Mouse (Mus musculus): ENCODE results near the gene Gm11214. TPM values are rescaled to one million over a fixed set of nuclear protein-coding genes. Genes with fewer than 3 reads are reported as not detected.

The Gm11214 gene
- polyA plus RNA-seq, 1 experiment = not detected

DNA sequence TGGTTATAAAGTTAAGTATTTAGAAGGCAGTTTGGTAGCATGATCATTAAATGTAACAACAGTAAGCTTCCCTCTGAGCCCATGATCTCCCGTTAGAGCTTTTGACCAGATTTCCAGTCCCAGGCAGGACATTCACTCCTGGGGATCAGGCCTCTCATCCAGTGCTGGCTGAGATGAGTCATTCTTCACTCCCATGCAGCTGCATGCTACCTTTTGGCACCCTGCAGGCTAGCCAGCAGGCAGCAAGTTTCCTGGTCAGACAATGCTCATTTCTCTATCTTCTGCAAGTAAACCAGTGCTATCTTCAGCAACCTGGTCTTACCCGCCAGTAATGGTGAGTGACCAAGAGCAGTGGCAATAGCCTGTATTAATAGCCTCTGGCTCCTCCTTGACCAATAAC, 30.0 kb downstream of the Gm11214 start:
- TF ChIP-seq POLR2A (IDR thresholded peaks at IDR 0.05; ENCODE audit: borderline replicate concordance, extremely low read depth, low read depth, low read length) (no peak), CTCF (IDR thresholded peaks at IDR 0.05; ENCODE audit: insufficient read depth, low read length) (no peak)
- H3K4me3 ChIP-seq (replicated peaks; ENCODE audit: extremely low read depth, low read depth, low read length) = no peak overlapping the region
- WGBS = 83% methylated on average over 2 of the region's 2 CpGs
- H3K4me1 ChIP-seq (ENCODE audit: control insufficient read depth, insufficient read depth, low read length) = no peaks in the 10 kb centered on the region
- no peak for DNase-seq

DNA sequence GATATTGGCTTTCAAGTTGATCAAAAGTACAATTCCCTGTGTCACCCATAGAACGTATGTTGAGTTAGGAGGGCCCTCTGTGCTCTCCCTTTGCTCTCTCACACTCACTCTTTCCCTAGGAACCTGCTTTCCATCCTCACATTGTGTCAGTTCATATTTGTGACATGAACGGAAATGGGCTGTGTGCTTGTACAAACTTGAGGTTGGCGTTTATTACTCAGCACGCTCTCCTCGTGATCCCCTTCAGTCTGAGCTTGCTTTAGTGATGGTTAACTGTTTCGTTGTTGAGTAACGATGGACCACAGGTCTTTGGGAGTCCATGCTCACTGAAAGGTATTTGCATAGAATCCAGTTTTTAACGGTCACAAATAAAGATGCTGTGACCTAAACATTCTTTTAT, 36.1 kb downstream of the Gm11214 start:
- H3K4me1 ChIP-seq (ENCODE audit: control insufficient read depth, insufficient read depth, low read length) = no peaks in the 10 kb centered on the region
- DNase-seq = no peak
- no peak overlapping the region for H3K4me3 ChIP-seq (replicated peaks; ENCODE audit: extremely low read depth, low read depth, low read length)
- TF ChIP-seq CTCF (IDR thresholded peaks at IDR 0.05; ENCODE audit: insufficient read depth, low read length) = no peak
- TF ChIP-seq POLR2A (IDR thresholded peaks at IDR 0.05; ENCODE audit: borderline replicate concordance, extremely low read depth, low read depth, low read length) = no peak
- 75% methylated on average over 8 of the region's 8 CpGs for WGBS

DNA sequence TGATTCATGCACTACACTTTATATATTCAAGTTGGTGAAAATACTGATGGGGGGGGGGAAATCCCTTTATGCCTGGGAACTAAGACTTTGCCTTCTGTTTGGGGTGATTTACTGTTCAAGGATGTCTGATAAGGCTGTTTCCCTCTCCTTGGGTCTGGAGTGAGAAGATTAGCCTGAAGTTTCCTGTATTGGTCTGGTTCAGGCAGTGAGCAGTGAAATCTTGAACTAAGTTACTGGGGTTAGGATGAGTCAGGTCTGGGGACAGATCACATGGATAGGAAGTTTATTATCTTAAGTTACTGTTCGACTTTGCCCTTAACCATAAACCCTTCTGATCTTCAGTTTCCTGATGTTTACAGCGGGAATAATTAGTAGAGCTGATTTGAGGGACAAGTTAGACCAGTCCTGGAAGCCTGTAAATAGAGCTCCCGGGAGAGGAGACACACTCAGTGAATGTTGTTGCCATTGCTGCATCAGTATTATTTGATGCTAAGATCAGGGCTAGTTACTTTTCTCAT, 37.6 kb downstream of the Gm11214 start:
- 35% methylated on average over 3 of the region's 3 CpGs for WGBS
- no peak overlapping the region for H3K4me3 ChIP-seq (replicated peaks; ENCODE audit: extremely low read depth, low read depth, low read length)
- no peak for DNase-seq
- no peaks in the 10 kb centered on the region for H3K4me1 ChIP-seq (ENCODE audit: control insufficient read depth, insufficient read depth, low read length)
- no peak for TF ChIP-seq POLR2A (IDR thresholded peaks at IDR 0.05; ENCODE audit: borderline replicate concordance, extremely low read depth, low read depth, low read length)
- TF ChIP-seq CTCF (IDR thresholded peaks at IDR 0.05; ENCODE audit: insufficient read depth, low read length) = no peak

DNA sequence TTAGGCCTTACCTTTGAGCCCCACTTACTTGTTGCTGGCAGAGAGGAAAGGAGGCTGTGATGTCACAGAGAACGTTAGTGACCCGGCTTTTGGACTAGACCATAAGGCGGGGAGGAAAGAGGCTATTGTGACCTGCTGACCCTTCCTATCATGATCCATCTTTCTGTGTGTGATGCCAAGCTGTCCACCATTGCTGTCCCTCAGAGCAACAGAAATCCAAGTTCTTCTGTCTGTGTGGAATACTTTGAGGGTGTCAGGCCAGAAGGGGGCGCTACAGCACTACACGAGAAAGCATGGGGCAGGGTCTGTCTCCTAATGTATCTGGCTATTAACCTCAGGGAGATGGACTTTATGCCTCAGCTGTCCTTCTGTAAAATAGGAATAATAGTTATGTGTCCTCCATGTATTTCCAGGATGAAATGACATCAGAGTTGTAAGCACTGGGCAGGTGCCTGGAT, 40.8 kb downstream of the Gm11214 start, which contains the start of gene Tex48:
TSS of gene Tex48 (minus strand) at position 51 of the 458 bp plus-strand sequence.
- DNase-seq = peak; percentile 20
- WGBS = 54% methylated on average over 5 of the region's 5 CpGs
- Histone ChIP-seq H3K4me3 (replicated peaks; ENCODE audit: extremely low read depth, low read depth, low read length) (no peak within 1 kb of the TSS), H3K4me1 (ENCODE audit: control insufficient read depth, insufficient read depth, low read length) (no peaks in the 10 kb centered on the region)
- TF ChIP-seq POLR2A (IDR thresholded peaks at IDR 0.05; ENCODE audit: borderline replicate concordance, extremely low read depth, low read depth, low read length) (no peak), CTCF (IDR thresholded peaks at IDR 0.05; ENCODE audit: insufficient read depth, low read length) (peak; percentile 56)

DNA sequence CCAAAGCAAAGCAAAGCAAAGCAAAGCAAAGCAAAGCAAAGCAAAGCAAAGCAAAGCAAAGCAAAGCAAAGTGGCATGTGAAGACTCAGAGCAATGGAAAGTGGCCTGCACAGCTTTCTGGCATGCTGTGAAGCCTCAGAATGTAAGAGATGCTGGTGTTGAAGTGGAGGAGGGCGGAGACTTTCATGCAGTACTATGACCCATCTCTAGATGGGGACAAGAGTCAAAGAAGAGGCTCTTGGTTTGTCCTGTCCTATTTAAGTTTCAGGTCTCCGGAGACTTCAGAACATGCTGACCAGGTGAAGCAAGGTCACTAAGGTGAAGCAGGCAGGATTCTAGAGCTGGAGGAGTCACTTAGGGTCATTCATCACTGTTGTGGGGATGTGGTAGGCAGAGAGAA, 41.3 kb downstream of the Gm11214 start:
- Histone ChIP-seq H3K4me1 (ENCODE audit: control insufficient read depth, insufficient read depth, low read length) (no peaks in the 10 kb centered on the region), H3K4me3 (replicated peaks; ENCODE audit: extremely low read depth, low read depth, low read length) (no peak overlapping the region)
- WGBS = 67% methylated on average over 2 of the region's 2 CpGs
- TF ChIP-seq POLR2A (IDR thresholded peaks at IDR 0.05; ENCODE audit: borderline replicate concordance, extremely low read depth, low read depth, low read length) (no peak), CTCF (IDR thresholded peaks at IDR 0.05; ENCODE audit: insufficient read depth, low read length) (no peak)
- no peak for DNase-seq

Other genes with a start within 250 kb of the Gm11214 start
- 6.4 and 7.8 TPM in 2 replicates for gene Whrn, start 167.4 kb downstream of the Gm11214 start, polyA plus RNA-seq (2012; rRNA removed)
- gene Atp6v1g1, start 118.6 kb downstream of the Gm11214 start, polyA plus RNA-seq (2012; rRNA removed) = 48.3 and 56.6 TPM in 2 replicates
- 11.2 and 15.2 TPM in 2 replicates for gene Tmem268, start 104.6 kb downstream of the Gm11214 start, polyA plus RNA-seq (2012; rRNA removed)
- not detected in 2 replicates for gene Gm11213, start 58.1 kb downstream of the Gm11214 start, polyA plus RNA-seq (2012; rRNA removed)
- gene Tex48, start 41.0 kb downstream of the Gm11214 start, polyA plus RNA-seq (2012; rRNA removed) = not detected in 2 replicates
- gene Tnfsf15, start 81.7 kb upstream of the Gm11214 start, polyA plus RNA-seq (2012; rRNA removed) = 0.56 and 0.57 TPM in 2 replicates
- gene Tnfsf8, start 198.0 kb upstream of the Gm11214 start, polyA plus RNA-seq (2012; rRNA removed) = 0.11 and 0.18 TPM in 2 replicates

Data from lung, adult 2 months (tissue).